10 mouse cellular contexts compared by ENCODE assay signal in genomic region chr12:108078122-108078752, GRCm38 (mm10).
DNase-seq lines count a peak whose midpoint lies in the region; ATAC-seq and TF ChIP-seq lines count a peak whose summit lies in the region.
"Had no signal": no experiment of that assay in that cellular context is flagged by ENCODE, and none has a peak within 500 bp of the region (broad histone marks: within the 10 kb centered on the region; RNA-seq: fewer than 3 reads in every experiment).

No protein-coding gene starts in this region.

- intact Hi-C loops in gastrocnemius, adult 2 months (cut with DNase I) = no loop called here

- peak; percentile 16; the same call in 1 of the 2 replicates for TF ChIP-seq CTCF in gastrocnemius, adult 2 months (IDR thresholded peaks at IDR 0.05)
- TF ChIP-seq CTCF in testis, adult 2 months (IDR thresholded peaks at IDR 0.05; ENCODE audit: control insufficient read depth, insufficient read depth, insufficient replicate concordance, low read depth, low read length) = peak; percentile 16; the same call in 1 of the 2 replicates

- no peaks in the 10 kb centered on the region for H3K9me3 ChIP-seq in midbrain, embryonic 10.5 days (replicated peaks)

- H3K36me3 ChIP-seq in testis, adult 2 months (ENCODE audit: control insufficient read depth, insufficient read depth, low read length) = no peaks in the 10 kb centered on the region
- H3K36me3 ChIP-seq in midbrain, embryonic 10.5 days = no peaks in the 10 kb centered on the region

- no peak for DNase-seq in gastrocnemius, adult 2 months
- no peak for DNase-seq in gastrocnemius, postnatal 10 days
- no peak for DNase-seq in testis, postnatal 10 days (ENCODE audit: low spot score)
- peak; percentile 11 for DNase-seq in kidney, adult 9 months
- no peak for DNase-seq in cerebellum, adult 9-11 months
- DNase-seq in midbrain, embryonic 10.5 days (ENCODE audit: low spot score) = no peak
- DNase-seq: cerebellum, postnatal 36 days; heart, adult 11 months had no signal

- H3K4me1 ChIP-seq in testis, adult 2 months (ENCODE audit: control insufficient read depth, insufficient read depth, low read length) = no peaks in the 10 kb centered on the region
- H3K4me1 ChIP-seq in midbrain, embryonic 10.5 days = no peaks in the 10 kb centered on the region

- H3K27me3 ChIP-seq in testis, adult 2 months (ENCODE audit: control insufficient read depth, insufficient read depth, low read length) = no peaks in the 10 kb centered on the region
- no peaks in the 10 kb centered on the region for H3K27me3 ChIP-seq in midbrain, embryonic 10.5 days (ENCODE audit: low read depth, poor library complexity, severe bottlenecking)

- H3K4me3 ChIP-seq in gastrocnemius, adult 2 months = no peak overlapping the region
- H3K4me3 ChIP-seq in testis, adult 2 months (ENCODE audit: control insufficient read depth, low read depth, low read length) = no peak overlapping the region
- H3K4me3 ChIP-seq in midbrain, embryonic 10.5 days = no peak overlapping the region

- WGBS in midbrain, embryonic 10.5 days = 75% methylated on average over 10 of the region's 10 CpGs

- no peak for ATAC-seq in inflammation-experienced regulatory T-cells, adult 6 months

- no peak overlapping the region for H3K27ac ChIP-seq in gastrocnemius, adult 2 months
- H3K27ac ChIP-seq in testis, adult 2 months (ENCODE audit: control insufficient read depth, insufficient read depth, low read depth, low read length) = no peak overlapping the region
- no peak overlapping the region; the same call in 1 of the 2 replicates for H3K27ac ChIP-seq in midbrain, embryonic 10.5 days (replicated peaks)

- TF ChIP-seq POLR2A in testis, adult 2 months (IDR thresholded peaks at IDR 0.05; ENCODE audit: control insufficient read depth, low read depth, low read length) = no peak
